Mouse (Mus musculus) midbrain, embryonic 13.5 days (tissue): ENCODE measurements around the gene Iqcg. TPM values are rescaled to one million over a fixed set of nuclear protein-coding genes. Genes with fewer than 3 reads are reported as not detected.
A peak's percentile ranks its signal among the peaks of the same experiment; 100 is the strongest.

Source experiments
- ATAC-seq: fragments of 200-750 bp; cut with Nextera tagmentation; 2 replicates; pipeline ENCODE4 v1.8.0; 2017; ENCODE audit warnings: mild to moderate bottlenecking, moderate TSS enrichment, moderate library complexity
- H3K27ac ChIP-seq: fragments of 300-500 bp; sonication (generic); 2 replicates; pipeline ENCODE4 v1.5.1; 2015; ENCODE audit warnings: inconsistent platforms, mild to moderate bottlenecking, moderate library complexity
- H3K27me3 ChIP-seq: fragments of 300-500 bp; sonication (generic); 2 replicates; pipeline ENCODE4 v1.6.1; 2015; ENCODE audit warnings: mild to moderate bottlenecking, inconsistent platforms
- H3K36me3 ChIP-seq: fragments of 300-500 bp; sonication (generic); 2 replicates; pipeline ENCODE4 v1.6.1; 2015; ENCODE audit warnings: mild to moderate bottlenecking, inconsistent platforms
- H3K4me1 ChIP-seq: fragments of 300-500 bp; sonication (generic); replicated peaks from 2 replicates; pipeline ENCODE4 v1.6.1; 2015; ENCODE audit warnings: inconsistent platforms
- H3K4me2 ChIP-seq: fragments of 300-500 bp; sonication (generic); replicated peaks from 2 replicates; pipeline ENCODE4 v1.6.1; 2015; ENCODE audit warnings: moderate library complexity, mild to moderate bottlenecking, inconsistent platforms
- H3K4me3 ChIP-seq: fragments of 300-500 bp; sonication (generic); replicated peaks from 2 replicates; pipeline ENCODE4 v1.5.1; 2015; ENCODE audit warnings: mild to moderate bottlenecking, inconsistent platforms
- H3K9ac ChIP-seq: fragments of 300-500 bp; sonication (generic); replicated peaks from 2 replicates; pipeline ENCODE4 v1.6.1; 2015; ENCODE audit warnings: mild to moderate bottlenecking, inconsistent platforms
- H3K9me3 ChIP-seq: fragments of 300-500 bp; sonication (generic); 2 replicates; pipeline ENCODE4 v1.6.1; 2016; ENCODE audit warnings: mild to moderate bottlenecking, inconsistent platforms
- WGBS: fragments of 180-500 bp; shearing (Covaris S2); methylation state at CpG from one replicate; pipeline ENCODE4 v1.1.7; 2015; 5-methylcytosine and 5-hydroxymethylcytosine counted together
- polyA plus RNA-seq: library from polyadenylated mRNA; unstranded; fragments of >200 nt; fragmentation: Nextera tagmentation; extraction: Ambion mirVana; gene quantifications from 2 replicates; pipeline ENCODE4 v1.2.1, GENCODE M21; 2015

Iqcg gene
- polyA plus RNA-seq, 1 experiment from 2014 or later: 5.7 TPM

- H3K27me3 ChIP-seq: no peaks in the 10 kb centered on the region
- WGBS: 82% methylated on average over 2 of the region's 2 CpGs
Observed at GRCm38 (mm10) chr16:33048686-33049085, 7.3 kb downstream of the Iqcg start.

GRCm38 (mm10) chr16:33048004-33048403, 8.0 kb downstream of the Iqcg start:
- Histone ChIP-seq H3K4me3 (no peak overlapping the region), H3K27me3 (no peaks in the 10 kb centered on the region), H3K36me3 (no peaks in the 10 kb centered on the region), H3K9ac (no peak overlapping the region), H3K4me2 (no peak overlapping the region), H3K27ac (no peak overlapping the region), H3K9me3 (no peaks in the 10 kb centered on the region), H3K4me1 (no peaks in the 10 kb centered on the region)
- no peak for ATAC-seq
- 100% methylated on average over 1 of the region's 1 CpGs for WGBS

More at GRCm38 (mm10) chr16:33048686-33049085, 7.3 kb downstream of the Iqcg start:
- Histone ChIP-seq H3K4me2 (no peak overlapping the region), H3K9me3 (no peaks in the 10 kb centered on the region), H3K27ac (no peak overlapping the region), H3K36me3 (no peaks in the 10 kb centered on the region), H3K4me1 (no peaks in the 10 kb centered on the region), H3K4me3 (no peak overlapping the region), H3K9ac (no peak overlapping the region)
- no peak for ATAC-seq

GRCm38 (mm10) chr16:33043268-33043667, 12.8 kb downstream of the Iqcg start:
- Histone ChIP-seq H3K36me3 (no peaks in the 10 kb centered on the region), H3K27ac (no peak overlapping the region), H3K9me3 (no peaks in the 10 kb centered on the region), H3K4me3 (no peak overlapping the region), H3K27me3 (no peaks in the 10 kb centered on the region), H3K4me2 (no peak overlapping the region), H3K9ac (no peak overlapping the region), H3K4me1 (no peaks in the 10 kb centered on the region)
- ATAC-seq: no peak
- 81% methylated on average over 2 of the region's 2 CpGs for WGBS

GRCm38 (mm10) chr16:33042682-33043081, 13.3 kb downstream of the Iqcg start:
- no peaks in the 10 kb centered on the region for H3K36me3 ChIP-seq
- H3K4me1 ChIP-seq: no peaks in the 10 kb centered on the region
- H3K4me3 ChIP-seq: no peak overlapping the region
- H3K9me3 ChIP-seq: no peaks in the 10 kb centered on the region
- ATAC-seq: no peak
- no peaks in the 10 kb centered on the region for H3K27me3 ChIP-seq
- no peak overlapping the region for H3K4me2 ChIP-seq
- WGBS: 79% methylated on average over 1 of the region's 1 CpGs
- H3K27ac ChIP-seq: no peak overlapping the region
- no peak overlapping the region for H3K9ac ChIP-seq

- WGBS: 95% methylated on average over 4 of the region's 4 CpGs
- no peak overlapping the region for H3K27ac ChIP-seq
- no peak overlapping the region for H3K4me3 ChIP-seq
- H3K4me2 ChIP-seq: no peak overlapping the region
- H3K27me3 ChIP-seq: no peaks in the 10 kb centered on the region
- no peaks in the 10 kb centered on the region for H3K9me3 ChIP-seq
- H3K4me1 ChIP-seq: no peaks in the 10 kb centered on the region
- H3K9ac ChIP-seq: no peak overlapping the region
- no peaks in the 10 kb centered on the region for H3K36me3 ChIP-seq
- no peak for ATAC-seq
Observed at GRCm38 (mm10) chr16:33036006-33036405, 20.0 kb downstream of the Iqcg start.

GRCm38 (mm10) chr16:33026357-33026756, 29.7 kb downstream of the Iqcg start:
- no peaks in the 10 kb centered on the region for H3K27me3 ChIP-seq
- no peaks in the 10 kb centered on the region for H3K4me1 ChIP-seq
- H3K4me2 ChIP-seq: no peak overlapping the region
- no peak overlapping the region for H3K9ac ChIP-seq
- WGBS: 91% methylated on average over 7 of the region's 7 CpGs
- no peaks in the 10 kb centered on the region for H3K36me3 ChIP-seq
- H3K9me3 ChIP-seq: no peaks in the 10 kb centered on the region
- no peak overlapping the region for H3K4me3 ChIP-seq
- H3K27ac ChIP-seq: no peak overlapping the region
- ATAC-seq: no peak

GRCm38 (mm10) chr16:33024456-33025104, 31.4 kb downstream of the Iqcg start:
- Histone ChIP-seq H3K4me3 (no peak overlapping the region), H3K9ac (no peak overlapping the region), H3K4me2 (no peak overlapping the region), H3K9me3 (no peaks in the 10 kb centered on the region), H3K27me3 (no peaks in the 10 kb centered on the region), H3K4me1 (no peaks in the 10 kb centered on the region), H3K27ac (no peak overlapping the region), H3K36me3 (no peaks in the 10 kb centered on the region)
- no peak for ATAC-seq
- WGBS: 82% methylated on average over 8 of the region's 8 CpGs

GRCm38 (mm10) chr16:33023750-33024149, 32.3 kb downstream of the Iqcg start:
- H3K27ac ChIP-seq: no peak overlapping the region
- no peaks in the 10 kb centered on the region for H3K36me3 ChIP-seq
- no peak overlapping the region for H3K9ac ChIP-seq
- ATAC-seq: peak; percentile 75
- no peaks in the 10 kb centered on the region for H3K27me3 ChIP-seq
- 6% methylated on average over 4 of the region's 4 CpGs for WGBS
- H3K9me3 ChIP-seq: no peaks in the 10 kb centered on the region
- H3K4me2 ChIP-seq: no peak overlapping the region
- H3K4me3 ChIP-seq: no peak overlapping the region
- H3K4me1 ChIP-seq: no peaks in the 10 kb centered on the region

- no peak for ATAC-seq
- H3K4me1 ChIP-seq: no peaks in the 10 kb centered on the region
- H3K27me3 ChIP-seq: no peaks in the 10 kb centered on the region
- no peak overlapping the region for H3K27ac ChIP-seq
- no peak overlapping the region for H3K4me2 ChIP-seq
- no peaks in the 10 kb centered on the region for H3K9me3 ChIP-seq
- H3K9ac ChIP-seq: no peak overlapping the region
- H3K36me3 ChIP-seq: peaks cover 8% of the 10 kb centered on the region; the same call in 1 of the 2 replicates
- H3K4me3 ChIP-seq: no peak overlapping the region
- WGBS: 84% methylated on average over 3 of the region's 3 CpGs
Observed at GRCm38 (mm10) chr16:33021381-33021780, 34.6 kb downstream of the Iqcg start.

- WGBS: 81% methylated on average over 21 of the region's 21 CpGs
- H3K9ac ChIP-seq: no peak overlapping the region
- H3K4me2 ChIP-seq: no peak overlapping the region
- H3K4me3 ChIP-seq: no peak overlapping the region
- H3K4me1 ChIP-seq: no peaks in the 10 kb centered on the region
- ATAC-seq: no peak
- H3K27me3 ChIP-seq: no peaks in the 10 kb centered on the region
- no peaks in the 10 kb centered on the region for H3K9me3 ChIP-seq
- H3K36me3 ChIP-seq: peaks cover 23% of the 10 kb centered on the region; the same call in 1 of the 2 replicates
- no peak overlapping the region for H3K27ac ChIP-seq
Observed at GRCm38 (mm10) chr16:33019117-33019770, 36.8 kb downstream of the Iqcg start.

- Histone ChIP-seq H3K27me3 (no peaks in the 10 kb centered on the region), H3K36me3 (peaks cover 37% of the 10 kb centered on the region), H3K9me3 (no peaks in the 10 kb centered on the region), H3K4me3 (no peak overlapping the region), H3K4me1 (no peaks in the 10 kb centered on the region), H3K9ac (no peak overlapping the region), H3K27ac (no peak overlapping the region), H3K4me2 (no peak overlapping the region)
- ATAC-seq: no peak
- WGBS: 95% methylated on average over 5 of the region's 5 CpGs
Observed at GRCm38 (mm10) chr16:33017677-33018349, 38.2 kb downstream of the Iqcg start.

GRCm38 (mm10) chr16:33015986-33016385, 40.0 kb downstream of the Iqcg start:
- Histone ChIP-seq H3K9ac (no peak overlapping the region), H3K4me2 (no peak overlapping the region), H3K27me3 (no peaks in the 10 kb centered on the region), H3K4me1 (no peaks in the 10 kb centered on the region), H3K36me3 (peaks cover 47% of the 10 kb centered on the region), H3K9me3 (no peaks in the 10 kb centered on the region), H3K4me3 (no peak overlapping the region), H3K27ac (no peak overlapping the region)
- ATAC-seq: no peak
- 93% methylated on average over 2 of the region's 2 CpGs for WGBS
